Mouse (Mus musculus): Measurements from ENCODE around the gene Nfkbie.
A peak's percentile ranks its signal among the peaks of the same experiment; 100 is the strongest.

The Nfkbie gene

GRCm38 (mm10) chr17:45580958-45581477 lies 25.5 kb downstream of the Nfkbie start:
- DNase-seq (ENCODE audit: low spot score in 2 of 2): no peak

- peak in 1 of 2 experiments; percentile 59 for DNase-seq (ENCODE audit: low spot score in 2 of 2)
Observed at GRCm38 (mm10) chr17:45581567-45581983, 26.1 kb downstream of the Nfkbie start.

GRCm38 (mm10) chr17:45582188-45582587 lies 26.7 kb downstream of the Nfkbie start:
- DNase-seq (ENCODE audit: low spot score in 2 of 2): no peak

GRCm38 (mm10) chr17:45582715-45583355 lies 27.3 kb downstream of the Nfkbie start:
- no peak for DNase-seq (ENCODE audit: low spot score in 2 of 2)

GRCm38 (mm10) chr17:45584096-45584896 lies 28.8 kb downstream of the Nfkbie start:
- peak; percentile 63 to 79 for DNase-seq (ENCODE audit: low spot score in 2 of 2)

GRCm38 (mm10) chr17:45584939-45585678 lies 29.6 kb downstream of the Nfkbie start:
- DNase-seq (ENCODE audit: low spot score in 2 of 2): peak; percentile 70 to 77

GRCm38 (mm10) chr17:45585725-45586448 lies 30.4 kb downstream of the Nfkbie start:
- no peak for DNase-seq (ENCODE audit: low spot score in 2 of 2)

GRCm38 (mm10) chr17:45586449-45586837 lies 30.9 kb downstream of the Nfkbie start:
- no peak for DNase-seq (ENCODE audit: low spot score in 2 of 2)

- DNase-seq (ENCODE audit: low spot score in 2 of 2): no peak
Observed at GRCm38 (mm10) chr17:45588370-45588769, 32.9 kb downstream of the Nfkbie start.

- DNase-seq (ENCODE audit: low spot score in 2 of 2): no peak
Observed at GRCm38 (mm10) chr17:45589236-45589635, 33.7 kb downstream of the Nfkbie start.

GRCm38 (mm10) chr17:45589844-45590243 lies 34.3 kb downstream of the Nfkbie start:
- no peak for DNase-seq (ENCODE audit: low spot score in 2 of 2)

GRCm38 (mm10) chr17:45590410-45590809 lies 34.9 kb downstream of the Nfkbie start:
- no peak for DNase-seq (ENCODE audit: low spot score in 2 of 2)

- DNase-seq (ENCODE audit: low spot score in 2 of 2): no peak
Observed at GRCm38 (mm10) chr17:45591701-45592605, 36.5 kb downstream of the Nfkbie start.

- no peak for DNase-seq (ENCODE audit: low spot score in 2 of 2)
Observed at GRCm38 (mm10) chr17:45592606-45593431, 37.3 kb downstream of the Nfkbie start.

- DNase-seq (ENCODE audit: low spot score in 2 of 2): no peak
Observed at GRCm38 (mm10) chr17:45593479-45593878, 38.0 kb downstream of the Nfkbie start.

GRCm38 (mm10) chr17:45594195-45594594 lies 38.7 kb downstream of the Nfkbie start:
- DNase-seq (ENCODE audit: low spot score in 2 of 2): no peak

GRCm38 (mm10) chr17:45594881-45595735 lies 39.6 kb downstream of the Nfkbie start:
- peak in 1 of 2 experiments; percentile 49 for DNase-seq (ENCODE audit: low spot score in 2 of 2)

GRCm38 (mm10) chr17:45595736-45596390 lies 40.4 kb downstream of the Nfkbie start:
- no peak for DNase-seq (ENCODE audit: low spot score in 2 of 2)

All from frontal cortex, postnatal 14 days (tissue).